Mouse (Mus musculus) urinary bladder, postnatal 25 days (tissue): ENCODE results near the gene 1700030K09Rik.

Source experiments
- DNase-seq: peaks from one replicate; pipeline ENCODE4 v3.0.0; 2022; ENCODE audit warnings: low spot score

Gene 1700030K09Rik

DNA sequence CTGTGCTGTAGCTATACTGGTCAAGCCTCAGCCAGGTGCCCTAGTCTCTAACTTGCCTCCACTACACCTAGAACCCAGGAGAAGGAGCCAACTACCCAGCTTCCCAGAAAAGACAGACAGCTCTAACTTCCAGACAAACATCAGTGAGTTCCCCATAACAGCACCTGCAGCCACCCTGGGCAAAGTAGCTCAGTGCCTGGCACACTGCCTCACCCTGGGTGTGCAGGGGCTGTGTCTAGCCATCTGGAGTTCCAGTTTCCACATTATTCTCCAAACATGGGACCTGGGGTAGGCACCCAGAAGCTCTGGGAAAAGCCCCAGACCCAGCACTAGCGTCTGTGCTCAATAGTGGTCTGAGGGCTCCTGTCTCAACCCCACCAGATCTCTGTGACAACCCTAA is 63.8 kb downstream of the 1700030K09Rik start:
- no peak for DNase-seq
